Mouse (Mus musculus): ENCODE results near the gene Dnmt1.

GRCm38 (mm10) chr9:20951441-20951840, 8.2 kb downstream of the Dnmt1 start:
- TF ChIP-seq CTCF (IDR thresholded peaks at IDR 0.05; ENCODE audit: low read depth, low read length) (no peak), POLR2A (IDR thresholded peaks at IDR 0.05; ENCODE audit: borderline replicate concordance, low read depth, low read length) (no peak)

Data from bone marrow macrophage, adult 2 months (primary cell).